Mouse (Mus musculus): Measurements from ENCODE around the gene Mlkl. TPM values are rescaled to one million over a fixed set of nuclear protein-coding genes. Genes with fewer than 3 reads are reported as not detected.

Gene Mlkl
- polyA plus RNA-seq, 1 experiment: 3.6 TPM

Other genes with a start within 250 kb of the Mlkl start
- gene Clec18a, start 245.8 kb downstream of the Mlkl start, polyA plus RNA-seq (2012; rRNA removed): 24.1 and 29.4 TPM in 2 replicates
- gene Pdpr, start 243.5 kb downstream of the Mlkl start, polyA plus RNA-seq (2012; rRNA removed): 18.4 and 19.3 TPM in 2 replicates
- 39.1 and 43.4 TPM in 2 replicates for gene Glg1, start 79.0 kb downstream of the Mlkl start, polyA plus RNA-seq (2012; rRNA removed)
- 18.7 and 19.5 TPM in 2 replicates for gene Rfwd3, start 38.0 kb downstream of the Mlkl start, polyA plus RNA-seq (2012; rRNA removed)
- gene Fa2h, start 55.6 kb upstream of the Mlkl start, polyA plus RNA-seq (2012; rRNA removed): 11.3 and 12.6 TPM in 2 replicates
- gene Wdr59, start 183.9 kb upstream of the Mlkl start, polyA plus RNA-seq (2012; rRNA removed): 13.0 and 14.0 TPM in 2 replicates
- 52.4 and 57.0 TPM in 2 replicates for gene Znrf1, start 197.9 kb upstream of the Mlkl start, polyA plus RNA-seq (2012; rRNA removed)

Data from gonadal fat pad, adult 2 months (tissue).